ENCODE assay signal across 8 mouse cellular contexts in genomic region chr10:57000892-57001722, GRCm38 (mm10).
DNase-seq lines count a peak whose midpoint lies in the region; ATAC-seq lines count a peak whose summit lies in the region.
"Had no signal": no experiment of that assay in that cellular context is flagged by ENCODE, and none has a peak within 500 bp of the region (broad histone marks: within the 10 kb centered on the region; RNA-seq: fewer than 3 reads in every experiment).

No protein-coding gene starts in this region.

- peaks cover 3% of the 10 kb centered on the region; the same call in 1 of the 2 replicates for H3K27me3 ChIP-seq in hindbrain, embryonic 13.5 days
- H3K27me3 ChIP-seq: liver, embryonic 13.5 days had no signal

- no peaks in the 10 kb centered on the region for H3K9me3 ChIP-seq in hindbrain, embryonic 13.5 days
- H3K9me3 ChIP-seq: liver, embryonic 13.5 days had no signal

- peak; percentile 66 for DNase-seq in R1 (ENCODE audit: low read depth, low spot score)
- DNase-seq in cerebellum, adult 18-20 months: peak; percentile 32 to 56
- DNase-seq in forelimb bud, embryonic 11.5 days (ENCODE audit: low read depth, low spot score): peak; percentile 75
- DNase-seq in layer of hippocampus, adult 9-11 months: peak; percentile 32
- DNase-seq in lung, postnatal 25 days (ENCODE audit: low spot score): peak; percentile 63
- DNase-seq in retina, embryonic 14.5 days (ENCODE audit: low spot score): peak; percentile 84
- DNase-seq: liver, embryonic 13.5 days had no signal

- H3K4me2 ChIP-seq in hindbrain, embryonic 13.5 days: peak overlapping the region; percentile 32
- H3K4me2 ChIP-seq: liver, embryonic 13.5 days had no signal

- peak; percentile 88 for ATAC-seq in hindbrain, embryonic 13.5 days (ENCODE audit: low FRiP score)

- no peaks in the 10 kb centered on the region for H3K36me3 ChIP-seq in hindbrain, embryonic 13.5 days
- H3K36me3 ChIP-seq: liver, embryonic 13.5 days had no signal

- no peak overlapping the region for H3K27ac ChIP-seq in hindbrain, embryonic 13.5 days
- H3K27ac ChIP-seq: liver, embryonic 13.5 days had no signal

- H3K9ac ChIP-seq in hindbrain, embryonic 13.5 days: no peak overlapping the region
- H3K9ac ChIP-seq: liver, embryonic 13.5 days had no signal

- peak overlapping the region; percentile 8; the same call in 1 of the 2 replicates for H3K4me3 ChIP-seq in hindbrain, embryonic 13.5 days
- H3K4me3 ChIP-seq: liver, embryonic 13.5 days had no signal

- no peaks in the 10 kb centered on the region for H3K4me1 ChIP-seq in hindbrain, embryonic 13.5 days (replicated peaks)
- H3K4me1 ChIP-seq: liver, embryonic 13.5 days had no signal

- WGBS in hindbrain, embryonic 13.5 days: 26% methylated on average over 16 of the region's 16 CpGs

Comparison
In these comparisons a context has a peak if more than half of its experiments do, and no peak if none do; other contexts are left out.
1. DNase-seq: peak in every context shown above with its lines; median percentile 84 in retina, embryonic 14.5 days; 75 in forelimb bud, embryonic 11.5 days; 66 in R1; 63 in lung, postnatal 25 days; 44 in cerebellum, adult 18-20 months; 32 in layer of hippocampus, adult 9-11 months.